Mouse (Mus musculus) forebrain, embryonic 11.5 days (tissue): ENCODE measurements around the gene Ephb2. TPM values are rescaled to one million over a fixed set of nuclear protein-coding genes. Genes with fewer than 3 reads are reported as not detected.

ENCODE experiments used
- ATAC-seq: fragments of 200-750 bp; cut with Nextera tagmentation; replicated peaks from 2 replicates; pipeline ENCODE4 v1.8.0; 2017; ENCODE audit warnings: moderate TSS enrichment; ENCODE audit not compliant: low FRiP score
- DNase-seq: peaks from one replicate; pipeline ENCODE4 v3.0.0-alpha.2; 2017; ENCODE audit warnings: low spot score
- H3K27ac ChIP-seq: fragments of 300-500 bp; sonication (generic); 2 replicates; pipeline ENCODE4 v1.5.1; 2014; ENCODE audit warnings: low read depth, low read length
- H3K27me3 ChIP-seq: fragments of 300-500 bp; sonication (generic); 2 replicates; pipeline ENCODE4 v1.6.1; 2014; ENCODE audit warnings: mild to moderate bottlenecking, low read length, mixed read lengths; ENCODE audit not compliant: control insufficient read depth, insufficient read depth
- H3K36me3 ChIP-seq: fragments of 300-500 bp; sonication (generic); 2 replicates; pipeline ENCODE4 v1.6.1; 2014; ENCODE audit warnings: mild to moderate bottlenecking, low read length, moderate library complexity, mixed read lengths; ENCODE audit not compliant: control insufficient read depth, insufficient read depth
- H3K4me1 ChIP-seq: fragments of 300-500 bp; sonication (generic); replicated peaks from 2 replicates; pipeline ENCODE4 v1.6.1; 2014; ENCODE audit warnings: low read length, mixed read lengths; ENCODE audit not compliant: control insufficient read depth, insufficient read depth
- H3K4me2 ChIP-seq: fragments of 300-500 bp; sonication (generic); 2 replicates; pipeline ENCODE4 v1.6.1; 2014; ENCODE audit warnings: low read depth, mild to moderate bottlenecking, low read length, moderate library complexity, mixed read lengths; ENCODE audit not compliant: severe bottlenecking
- H3K4me3 ChIP-seq: fragments of 300-500 bp; sonication (generic); 2 replicates; pipeline ENCODE4 v1.5.1; 2014; ENCODE audit warnings: low read depth, low read length
- H3K9ac ChIP-seq: fragments of 300-500 bp; sonication (generic); 2 replicates; pipeline ENCODE4 v1.6.1; 2014; ENCODE audit warnings: low read length
- H3K9me3 ChIP-seq: fragments of 300-500 bp; sonication (generic); 2 replicates; pipeline ENCODE4 v1.6.1; 2016; ENCODE audit warnings: low read length, mixed read lengths; ENCODE audit not compliant: control insufficient read depth
- WGBS: fragments of 180-500 bp; shearing (Covaris S2); extraction: QIAGEN DNeasy Blood & Tissue Kit; methylation state at CpG from one replicate; pipeline ENCODE4 v1.1.7; 2014; 5-methylcytosine and 5-hydroxymethylcytosine counted together
- polyA plus RNA-seq: library from polyadenylated mRNA; unstranded; fragments of >200 nt; fragmentation: Nextera tagmentation; extraction: Ambion mirVana; gene quantifications from 2 replicates; pipeline ENCODE4 v1.2.1, GENCODE M21; 2014

The Ephb2 gene
- polyA plus RNA-seq = 35.8 and 36.9 TPM in 2 replicates

GRCm38 (mm10) chr4:136835621-136836386 lies at the start of gene Ephb2:
TSS of gene Ephb2 (minus strand) at chr4:136835988.
- under 1% methylated on average over 69 of the region's 88 CpGs for WGBS
- ATAC-seq (peak; percentile 83), DNase-seq (peak; percentile 92)
- H3K27ac ChIP-seq = peak within 1 kb of the TSS; percentile 97
- H3K4me2 ChIP-seq = peak within 1 kb of the TSS; percentile 99
- H3K27me3 ChIP-seq = no peaks in the 10 kb centered on the region; the same call in 1 of the 2 replicates
- peak within 1 kb of the TSS; percentile 98 for H3K9ac ChIP-seq
- H3K4me3 ChIP-seq = peak within 1 kb of the TSS; percentile 98
- no peaks in the 10 kb centered on the region for H3K9me3 ChIP-seq
- no peaks in the 10 kb centered on the region for H3K36me3 ChIP-seq
- H3K4me1 ChIP-seq = peaks cover 40% of the 10 kb centered on the region

DNA sequence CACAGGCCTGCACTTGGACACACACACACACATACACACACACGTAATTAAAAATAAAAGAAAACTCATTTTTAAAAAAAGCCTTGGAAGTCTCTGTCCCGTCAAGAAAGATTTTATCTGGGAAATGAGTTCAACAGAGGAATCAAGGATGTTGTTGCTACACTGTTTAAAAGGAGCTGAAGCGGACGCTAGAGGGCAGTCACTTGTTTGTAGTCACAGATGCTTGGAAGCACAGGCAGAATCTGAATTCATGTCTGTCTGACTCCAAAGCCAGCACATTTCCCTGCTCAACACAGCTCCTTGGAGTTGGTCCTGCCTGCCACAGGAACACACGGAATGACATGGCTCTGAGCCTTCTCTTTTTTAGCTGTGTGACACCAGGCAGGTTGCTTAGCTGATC lies 42.8 kb upstream of the Ephb2 start:
- 24% methylated on average over 5 of the region's 5 CpGs for WGBS
- Histone ChIP-seq H3K4me2 (no peak overlapping the region), H3K36me3 (no peaks in the 10 kb centered on the region), H3K9me3 (no peaks in the 10 kb centered on the region), H3K9ac (no peak overlapping the region), H3K4me3 (no peak overlapping the region), H3K4me1 (no peaks in the 10 kb centered on the region), H3K27me3 (no peaks in the 10 kb centered on the region), H3K27ac (no peak overlapping the region)
- DNase-seq = no peak
- no peak for ATAC-seq

DNA sequence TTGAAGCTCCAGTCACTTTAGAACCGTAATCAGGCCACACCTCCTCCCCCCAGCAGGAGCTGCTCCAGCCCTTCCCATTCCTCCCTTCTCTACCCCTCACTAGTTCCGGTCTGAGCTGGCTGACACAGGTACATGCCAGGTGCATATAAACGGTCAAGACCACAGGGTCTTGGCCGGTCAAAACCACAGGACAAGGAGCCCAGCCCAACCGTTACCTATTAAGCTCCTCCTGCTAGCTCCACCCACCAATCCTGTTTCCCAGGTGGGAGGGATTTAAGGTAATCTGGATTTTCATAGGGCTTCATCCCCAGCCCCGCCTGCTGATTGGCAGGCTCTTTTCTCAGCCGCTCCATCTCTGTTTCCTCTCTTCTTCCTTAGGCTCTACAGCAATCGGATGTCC lies 42.4 kb upstream of the Ephb2 start:
- 55% methylated on average over 8 of the region's 8 CpGs for WGBS
- no peaks in the 10 kb centered on the region for H3K36me3 ChIP-seq
- no peak for ATAC-seq

DNA sequence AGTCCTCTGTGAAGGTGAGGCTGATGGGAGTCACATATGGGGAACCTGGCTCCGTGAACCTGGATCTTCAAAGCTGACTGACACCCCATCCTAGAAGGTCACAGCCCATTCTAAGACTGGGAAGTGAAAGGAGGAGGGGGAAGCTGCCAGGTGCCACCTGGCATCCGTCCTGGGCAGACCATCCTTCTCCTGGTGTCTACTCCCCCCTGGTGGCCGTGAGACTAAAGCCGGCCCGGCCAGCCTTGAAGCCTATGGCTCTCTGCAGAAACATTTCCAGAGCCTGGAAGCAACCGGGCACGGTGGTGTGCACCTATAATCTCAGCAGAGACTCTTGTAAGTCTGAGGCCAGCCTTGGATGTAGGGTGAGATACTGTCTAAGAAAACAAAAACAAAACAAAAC lies 41.2 kb upstream of the Ephb2 start:
- DNase-seq (peak; percentile 84), ATAC-seq (0 out of 2 replicates have a peak, but pooled peaks have one; percentile 30)
- WGBS = 27% methylated on average over 7 of the region's 7 CpGs
- Histone ChIP-seq H3K9me3 (no peaks in the 10 kb centered on the region), H3K36me3 (no peaks in the 10 kb centered on the region), H3K27ac (no peak overlapping the region), H3K9ac (no peak overlapping the region), H3K4me2 (no peak overlapping the region), H3K4me3 (no peak overlapping the region), H3K27me3 (no peaks in the 10 kb centered on the region), H3K4me1 (no peaks in the 10 kb centered on the region)

More for the DNA sequence above, 42.4 kb upstream of the Ephb2 start:
- no peak overlapping the region for H3K4me2 ChIP-seq
- no peaks in the 10 kb centered on the region for H3K27me3 ChIP-seq
- DNase-seq = no peak
- no peaks in the 10 kb centered on the region for H3K9me3 ChIP-seq
- H3K4me3 ChIP-seq = no peak overlapping the region
- no peaks in the 10 kb centered on the region for H3K4me1 ChIP-seq
- no peak overlapping the region for H3K9ac ChIP-seq
- no peak overlapping the region for H3K27ac ChIP-seq

GRCm38 (mm10) chr4:136875012-136875411 lies 39.2 kb upstream of the Ephb2 start:
- WGBS = 94% methylated on average over 14 of the region's 14 CpGs
- DNase-seq = no peak

DNA sequence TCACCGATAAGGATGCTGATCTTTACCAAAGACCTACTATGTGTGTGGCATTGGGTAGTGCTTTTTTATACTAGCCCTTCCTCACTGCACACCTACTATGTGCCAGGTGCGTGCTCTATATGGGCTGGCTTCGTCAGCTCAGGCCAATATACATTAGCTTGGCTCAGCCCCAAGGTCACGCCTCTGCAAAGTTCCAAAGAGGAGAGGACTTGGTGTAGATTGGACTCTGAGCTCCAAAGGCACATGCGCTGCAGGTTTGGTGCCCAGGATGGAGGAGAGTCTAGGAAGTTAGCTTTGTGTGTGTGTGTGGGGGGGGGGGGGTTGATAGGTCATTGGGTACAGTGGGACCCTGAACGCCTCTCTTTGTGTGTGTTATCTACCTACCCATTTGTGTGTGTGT lies 32.6 kb upstream of the Ephb2 start:
- no peaks in the 10 kb centered on the region for H3K9me3 ChIP-seq
- no peaks in the 10 kb centered on the region for H3K36me3 ChIP-seq
- ATAC-seq (no peak), DNase-seq (no peak)
- H3K4me2 ChIP-seq = no peak overlapping the region
- 88% methylated on average over 6 of the region's 6 CpGs for WGBS
- no peak overlapping the region for H3K9ac ChIP-seq
- no peaks in the 10 kb centered on the region for H3K27me3 ChIP-seq
- peaks cover 17% of the 10 kb centered on the region for H3K4me1 ChIP-seq
- no peak overlapping the region for H3K4me3 ChIP-seq
- no peak overlapping the region for H3K27ac ChIP-seq

More at GRCm38 (mm10) chr4:136875012-136875411, 39.2 kb upstream of the Ephb2 start:
- Histone ChIP-seq H3K4me3 (no peak overlapping the region), H3K4me2 (no peak overlapping the region), H3K27me3 (no peaks in the 10 kb centered on the region), H3K9ac (no peak overlapping the region), H3K36me3 (no peaks in the 10 kb centered on the region), H3K9me3 (no peaks in the 10 kb centered on the region), H3K4me1 (no peaks in the 10 kb centered on the region), H3K27ac (no peak overlapping the region)
- ATAC-seq = no peak

GRCm38 (mm10) chr4:136867690-136868345 lies 32.0 kb upstream of the Ephb2 start:
- ATAC-seq (no peak), DNase-seq (peak; percentile 66)
- WGBS = 14% methylated on average over 11 of the region's 12 CpGs
- no peaks in the 10 kb centered on the region for H3K27me3 ChIP-seq
- no peak overlapping the region for H3K27ac ChIP-seq
- no peaks in the 10 kb centered on the region for H3K36me3 ChIP-seq
- H3K4me1 ChIP-seq = peaks cover 19% of the 10 kb centered on the region
- H3K9ac ChIP-seq = no peak overlapping the region
- H3K4me3 ChIP-seq = no peak overlapping the region
- no peaks in the 10 kb centered on the region for H3K9me3 ChIP-seq
- H3K4me2 ChIP-seq = no peak overlapping the region

DNA sequence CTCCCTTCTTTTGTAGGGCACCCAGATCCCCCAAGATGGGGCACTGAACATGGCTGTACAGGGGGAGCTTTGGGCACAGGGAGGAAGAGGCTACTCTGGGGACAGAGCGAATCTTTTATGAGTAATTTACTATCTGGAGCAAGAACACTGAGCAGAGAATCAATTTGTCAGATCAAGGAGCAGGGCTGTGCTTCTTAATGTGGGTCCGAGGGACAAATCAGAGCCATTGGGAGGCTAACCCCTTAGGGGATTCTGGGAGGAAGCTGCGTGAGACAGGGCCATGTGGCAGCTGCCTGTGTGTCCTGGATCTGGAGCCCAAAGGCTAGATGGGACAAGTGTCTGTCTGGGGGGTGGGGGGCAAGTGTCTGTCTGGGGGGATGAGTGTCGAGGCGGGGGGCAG lies 29.7 kb upstream of the Ephb2 start:
- ATAC-seq = 0 out of 2 replicates have a peak, but pooled peaks have one; percentile 19
- H3K4me1 ChIP-seq = peaks cover 31% of the 10 kb centered on the region

More for the DNA sequence above, 29.7 kb upstream of the Ephb2 start:
- 58% methylated on average over 5 of the region's 5 CpGs for WGBS
- Histone ChIP-seq H3K4me3 (no peak overlapping the region), H3K9ac (peak overlapping the region; percentile 39), H3K36me3 (no peaks in the 10 kb centered on the region), H3K27me3 (no peaks in the 10 kb centered on the region), H3K4me2 (peak overlapping the region; percentile 31; the same call in 1 of the 2 replicates), H3K9me3 (no peaks in the 10 kb centered on the region), H3K27ac (peak overlapping the region; percentile 88)
- DNase-seq = no peak
